Mouse (Mus musculus) lung, adult 2 months (tissue): ENCODE data around the gene Cped1.

Experiments
- CTCF ChIP-seq: fragments of 200-500 bp; IDR thresholded peaks from 2 replicates; pipeline ENCODE4 v1.5.1; 2011; ENCODE audit warnings: mild to moderate bottlenecking, low read length, control low read depth; ENCODE audit not compliant: insufficient read depth
- POLR2A ChIP-seq: fragments of 200-500 bp; IDR thresholded peaks from 2 replicates; pipeline ENCODE4 v1.6.1; 2011; ENCODE audit warnings: low read depth, mild to moderate bottlenecking, control low read depth, low read length, borderline replicate concordance; ENCODE audit errors: extremely low read depth

DNA sequence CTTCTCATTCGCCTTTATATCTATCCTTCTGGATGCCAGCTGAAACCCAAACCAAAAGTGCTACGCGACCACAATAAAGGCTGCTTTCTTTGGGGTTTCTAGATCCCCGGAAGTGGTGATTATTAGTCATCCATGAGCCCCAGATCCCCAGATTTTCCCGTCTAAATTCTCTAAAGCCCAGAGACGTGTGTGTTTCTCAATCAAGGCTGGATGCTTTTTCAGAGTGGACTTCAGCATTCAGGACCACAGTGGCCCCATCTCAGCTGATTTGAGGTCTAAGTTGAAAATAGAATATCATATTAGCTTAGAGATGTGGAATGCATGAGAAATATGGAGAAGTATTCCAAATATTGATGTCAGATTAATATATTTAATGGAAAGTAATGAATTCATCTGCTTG lies 226.4 kb downstream of the Cped1 start:
- TF ChIP-seq CTCF (no peak), POLR2A (no peak)
